Mouse (Mus musculus) spleen, postnatal 14 days (tissue): ENCODE data around the gene Meis3.

Experiments
- DNase-seq, 2 experiments: peaks; one replicate each; pipeline ENCODE4 v3.0.0; 2021 to 2022; ENCODE audit warnings: low spot score in 2 of 2

Gene Meis3

GRCm38 (mm10) chr7:16174597-16175541 lies at the start of gene Meis3:
TSS of gene Meis3 (plus strand) at chr7:16175090.
- DNase-seq: peak in 1 of 2 experiments; percentile 23

GRCm38 (mm10) chr7:16125829-16126228 lies 49.1 kb upstream of the Meis3 start:
- no peak for DNase-seq

GRCm38 (mm10) chr7:16128344-16128743 lies 46.5 kb upstream of the Meis3 start:
- DNase-seq: no peak

GRCm38 (mm10) chr7:16128899-16129298 lies 46.0 kb upstream of the Meis3 start:
- DNase-seq: no peak

GRCm38 (mm10) chr7:16129421-16129845 lies 45.5 kb upstream of the Meis3 start, which contains the start of gene Slc8a2:
TSS of gene Slc8a2 (plus strand) at chr7:16129826.
- DNase-seq: peak in 1 of 2 experiments; percentile 33

GRCm38 (mm10) chr7:16129846-16130691 lies 44.8 kb upstream of the Meis3 start:
- DNase-seq: no peak

- DNase-seq: no peak
These were observed 43.8 kb upstream of the Meis3 start for GRCm38 (mm10) chr7:16130956-16131634.

- DNase-seq: no peak
These were observed 42.7 kb upstream of the Meis3 start for GRCm38 (mm10) chr7:16132161-16132581.

GRCm38 (mm10) chr7:16132926-16133325 lies 42.0 kb upstream of the Meis3 start:
- no peak for DNase-seq

GRCm38 (mm10) chr7:16133691-16134090 lies 41.2 kb upstream of the Meis3 start:
- DNase-seq: no peak

- DNase-seq: no peak
These were observed 39.9 kb upstream of the Meis3 start for GRCm38 (mm10) chr7:16134951-16135392.

- DNase-seq: no peak
These were observed 28.1 kb upstream of the Meis3 start for GRCm38 (mm10) chr7:16146489-16147410.

- peak in 1 of 2 experiments; percentile 42 for DNase-seq
These were observed 27.2 kb upstream of the Meis3 start for GRCm38 (mm10) chr7:16147643-16148042.

GRCm38 (mm10) chr7:16149241-16149640 lies 25.6 kb upstream of the Meis3 start:
- no peak for DNase-seq

GRCm38 (mm10) chr7:16150191-16151145 lies 24.4 kb upstream of the Meis3 start:
- DNase-seq: no peak

- DNase-seq: peak in 1 of 2 experiments; percentile 39
These were observed 21.4 kb upstream of the Meis3 start for GRCm38 (mm10) chr7:16153522-16153921.

- no peak for DNase-seq
These were observed 19.6 kb upstream of the Meis3 start for GRCm38 (mm10) chr7:16155132-16155872.

GRCm38 (mm10) chr7:16156105-16156714 lies 18.7 kb upstream of the Meis3 start:
- DNase-seq: no peak
